Mouse (Mus musculus) left cerebral cortex, postnatal 36 days (tissue): ENCODE measurements around the gene Adgrv1. TPM values are rescaled to one million over a fixed set of nuclear protein-coding genes. Genes with fewer than 3 reads are reported as not detected.
A peak's percentile ranks its signal among the peaks of the same experiment; 100 is the strongest.
"Not testable (repeated sequence)": the region's sequence is repeated elsewhere in the genome, so short reads cannot be mapped to it uniquely, and the experiment has no call there.

ENCODE experiments used
- DNase-seq, 2 experiments: peaks; one replicate each; pipeline ENCODE4 v3.0.0; 2021 to 2022; ENCODE audit warnings: low spot score in 2 of 2, mixed read lengths in 1 of 2
- intact Hi-C: fragments of 180-260 bp; cut with DNase I; formaldehyde crosslinking; loops from one replicate; pipeline ENCODE4 v1.15.1; 2025
- total RNA-seq, 2 experiments: library from RNA; stranded (reverse); gene quantifications; 2 replicates each; pipeline ENCODE4 v1.2.3; 2021

The Adgrv1 gene
- 1 to 10 TPM; 1.4 to 1.6 TPM for total RNA-seq

DNA sequence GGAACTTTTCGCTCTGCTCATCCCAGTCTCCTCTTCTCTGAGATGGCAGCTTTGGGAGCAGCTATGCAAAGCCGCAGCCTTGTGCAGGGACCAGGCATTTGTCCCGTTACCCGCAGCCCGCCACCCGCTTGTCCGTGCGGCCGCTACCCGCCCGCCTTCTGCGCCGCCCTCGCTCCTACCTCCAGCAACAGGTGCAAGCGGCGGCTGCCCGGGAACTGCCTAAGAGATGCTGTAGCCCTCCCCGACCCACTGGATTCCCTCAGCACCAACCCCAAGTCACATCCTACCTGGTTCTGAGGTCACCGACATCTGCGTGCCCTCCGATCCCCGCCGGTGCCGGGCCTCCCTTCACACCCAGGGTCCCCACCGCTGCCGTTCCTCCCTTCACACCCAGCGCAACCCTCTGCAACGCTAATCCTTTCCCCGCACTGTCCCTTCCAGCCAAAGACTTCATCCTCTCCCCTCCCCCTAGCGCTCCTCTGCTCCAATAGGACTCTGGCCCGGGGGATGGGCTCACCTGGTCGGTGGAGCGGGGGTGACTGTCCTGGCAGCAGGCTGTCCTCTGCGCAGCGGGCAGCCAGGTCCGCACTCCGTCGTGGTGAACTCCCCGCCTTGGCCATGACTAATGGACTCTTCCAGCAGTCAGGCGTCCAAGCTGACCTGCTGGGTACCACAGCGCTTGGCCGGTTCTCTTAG, at the start of gene Adgrv1:
Adgrv1 (minus strand) TSS at position 435 of the 696 bp plus-strand sequence.
- intact Hi-C loops: no loop called here
- peak; percentile 17 to 21 for DNase-seq

DNA sequence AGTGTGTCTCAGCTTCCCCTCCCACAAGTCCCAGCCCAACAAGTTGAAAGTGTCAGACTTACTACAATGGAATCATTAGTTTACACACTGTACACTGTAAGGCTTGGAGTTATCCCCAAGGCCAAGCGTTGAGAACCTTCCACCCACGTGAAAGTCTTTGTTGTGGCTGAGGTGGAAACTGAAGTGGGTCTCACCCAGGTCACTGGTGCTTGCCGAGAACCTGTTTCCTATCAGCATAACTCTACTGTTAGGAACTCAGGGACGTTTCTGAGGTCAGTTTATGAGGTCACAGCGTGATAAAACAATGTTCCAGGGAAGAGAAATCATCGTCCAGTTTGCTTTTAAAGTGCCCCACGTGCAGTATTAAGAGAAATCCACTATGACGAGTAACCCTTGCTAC, 42.4 kb upstream of the Adgrv1 start:
- intact Hi-C loops: no loop called here
- DNase-seq: no peak

DNA sequence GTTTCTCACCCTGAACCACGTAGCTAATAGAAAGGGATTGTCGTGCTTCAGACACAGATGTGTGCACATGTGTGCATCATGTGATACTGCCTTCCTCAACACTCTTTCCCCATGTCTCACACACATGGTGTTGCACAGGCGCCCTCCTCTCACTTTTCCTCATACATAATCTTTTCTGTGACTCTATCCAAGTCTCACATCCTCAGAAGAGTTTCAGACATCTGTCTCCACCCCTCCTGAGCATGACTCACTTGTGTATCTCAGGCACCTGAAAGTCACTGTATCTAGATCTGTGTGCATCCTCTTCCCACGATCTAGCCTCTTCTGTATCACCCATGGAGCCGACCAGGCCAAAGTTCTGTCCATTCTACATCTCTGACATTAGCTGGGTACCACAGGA, 34.8 kb upstream of the Adgrv1 start:
- intact Hi-C loops: no loop called here
- no peak for DNase-seq

DNA sequence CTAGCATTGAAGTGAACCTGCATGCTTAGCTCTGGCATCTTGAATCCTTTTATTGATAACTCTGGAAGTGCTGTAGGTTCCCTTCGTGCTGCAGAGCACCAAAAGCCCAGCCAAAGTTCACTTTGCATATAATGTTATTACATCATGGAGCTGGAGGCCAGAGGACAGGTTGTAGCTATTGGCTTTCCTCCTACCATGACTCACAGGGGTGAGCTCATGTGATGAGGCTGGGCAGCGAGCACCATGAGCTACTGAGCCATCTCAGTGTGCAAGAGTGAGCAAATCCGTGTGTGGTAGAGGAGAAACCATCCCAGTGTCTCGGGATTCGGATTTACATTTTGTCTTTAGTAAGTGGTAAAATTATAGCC, 31.4 kb upstream of the Adgrv1 start:
- DNase-seq: no peak
- intact Hi-C loops: no loop called here

DNA sequence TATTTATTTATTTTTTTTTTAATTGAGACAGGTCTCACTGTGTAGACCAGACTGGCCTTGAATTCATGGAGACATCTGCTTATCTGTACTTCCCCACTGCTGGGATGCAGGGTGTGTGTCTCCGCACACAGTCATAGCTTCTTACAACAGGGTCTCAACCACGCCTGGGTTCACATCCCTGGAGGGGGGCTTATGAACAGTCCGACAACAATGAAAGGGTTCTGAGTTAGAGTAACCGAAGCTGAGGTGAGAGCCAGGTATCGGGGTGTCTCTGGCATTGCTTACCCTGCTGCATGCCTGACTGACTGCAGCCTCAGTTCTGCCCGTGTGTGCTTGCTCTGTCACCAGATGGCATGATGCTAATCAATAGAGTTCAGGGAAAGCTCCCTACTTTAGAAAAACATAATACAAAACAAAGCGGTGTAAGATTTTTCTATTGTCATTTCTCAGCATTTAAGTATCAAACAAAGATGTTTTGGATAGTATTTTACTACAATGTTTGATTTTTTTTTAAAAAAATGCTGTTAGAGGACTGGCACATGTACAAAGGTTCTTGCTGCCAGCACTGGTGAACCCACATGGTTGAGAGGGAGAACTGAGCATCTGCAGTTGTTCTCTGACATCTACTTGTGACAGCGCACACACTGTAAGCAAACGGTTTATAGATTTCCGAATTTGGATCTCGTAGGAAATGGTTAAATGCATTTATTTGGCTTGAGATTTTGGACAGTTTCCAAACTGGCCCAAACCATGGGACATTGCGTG, 30.8 kb upstream of the Adgrv1 start:
- intact Hi-C loops: no loop called here

DNA sequence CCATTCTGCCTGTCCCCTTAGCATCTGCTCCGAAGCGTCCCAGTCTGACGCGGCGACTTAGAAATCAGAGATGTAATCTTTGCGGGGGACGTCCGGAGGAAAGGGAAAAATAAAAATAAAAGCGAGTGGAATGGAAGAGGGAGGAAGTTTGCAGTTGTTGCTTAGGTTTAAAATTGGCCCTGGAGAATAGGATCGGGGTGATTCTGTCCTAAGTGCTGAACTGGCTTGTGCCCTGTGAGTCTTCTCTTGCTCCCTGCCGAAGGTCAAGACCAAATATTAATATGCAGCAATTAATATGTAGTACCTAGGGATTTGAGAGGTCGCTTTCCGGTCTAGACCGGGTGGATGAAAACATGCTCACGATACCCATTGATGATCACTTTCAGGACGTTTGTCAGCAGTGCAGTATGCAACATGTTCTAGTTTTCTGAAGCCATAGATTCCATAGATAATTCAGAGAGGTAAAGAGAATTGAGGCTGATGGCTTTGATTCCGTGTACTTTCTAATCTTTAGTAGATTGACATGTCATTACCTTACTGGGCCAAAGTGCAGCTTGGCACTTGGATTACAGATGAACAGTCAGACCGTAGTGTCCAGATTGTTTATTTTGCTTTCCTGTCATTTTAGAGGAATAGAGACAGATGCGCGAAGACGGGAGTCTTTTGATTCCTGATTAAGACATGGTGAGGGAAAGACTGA, 25.2 kb upstream of the Adgrv1 start:
- DNase-seq: no peak
- intact Hi-C loops: loop anchor here (1.0 to 5.0 kb wide), 3 partner anchors 53 to 776 kb away; partner anchors contain the start of genes Arrdc3, Mblac2 and Polr3g

More for the DNA sequence above, 30.8 kb upstream of the Adgrv1 start:
- no peak for DNase-seq

DNA sequence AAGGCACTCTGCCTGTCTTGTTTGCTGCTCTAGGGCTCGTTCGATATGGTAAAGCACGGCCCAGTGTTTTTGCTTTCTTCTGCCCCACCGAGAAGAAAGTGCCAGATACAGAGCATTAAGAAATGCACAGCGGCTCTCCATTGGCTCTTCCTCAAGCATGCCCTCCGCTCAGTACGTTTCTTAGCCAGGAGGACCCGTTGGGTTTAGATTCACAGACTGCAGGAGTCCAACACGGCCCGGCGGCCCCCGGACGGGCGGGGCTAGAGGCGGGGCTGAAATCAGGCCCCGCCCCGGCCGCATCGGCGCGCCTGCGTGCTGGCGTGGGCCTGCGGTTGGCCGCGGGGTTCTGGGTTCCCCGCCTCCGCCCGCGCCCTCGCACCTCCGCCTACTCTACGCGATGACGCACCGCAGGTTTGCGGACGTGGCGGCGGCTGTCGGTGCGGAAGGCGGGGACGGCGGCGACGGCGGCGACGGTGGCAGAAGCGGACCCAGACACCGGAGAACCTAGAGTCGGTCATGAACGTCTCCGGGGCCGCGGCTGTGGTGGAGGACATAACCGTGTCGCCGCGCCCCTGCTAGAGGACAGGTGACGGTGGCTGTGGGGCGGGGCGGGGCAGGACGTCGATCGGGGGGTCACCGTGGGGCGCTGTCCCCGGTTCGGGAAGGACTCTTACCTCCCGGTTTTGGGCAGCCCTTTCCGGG, 24.5 kb upstream of the Adgrv1 start, which contains the start of gene Lysmd3:
Lysmd3 (plus strand) TSS at position 313 of the 702 bp plus-strand sequence.
- DNase-seq: peak; percentile 93 to 95
- intact Hi-C loops: loop anchor here (1.0 to 5.0 kb wide), 3 partner anchors 54 to 775 kb away; partner anchors contain the start of genes Arrdc3, Mblac2 and Polr3g

DNA sequence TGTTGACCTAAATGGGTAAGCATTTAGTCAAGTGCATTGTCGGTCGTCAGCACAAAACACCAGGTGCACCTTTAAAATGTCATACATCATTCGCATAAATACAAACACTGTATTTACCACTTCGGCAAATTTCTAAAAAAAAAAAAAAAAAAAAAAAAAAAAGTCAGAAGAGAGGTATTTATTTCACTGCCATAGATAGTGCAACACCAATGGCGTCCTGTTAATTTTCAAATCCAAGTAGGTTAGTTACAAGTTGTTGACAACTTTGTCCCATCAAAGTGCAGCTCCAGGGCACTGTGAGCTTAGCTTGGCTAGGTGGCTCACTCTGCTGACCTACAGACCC, 24.0 kb upstream of the Adgrv1 start:
- no peak for DNase-seq
- intact Hi-C loops: loop anchor here (5.0 kb wide), 2 partner anchors 95 to 775 kb away; partner anchors contain the start of gene Arrdc3

DNA sequence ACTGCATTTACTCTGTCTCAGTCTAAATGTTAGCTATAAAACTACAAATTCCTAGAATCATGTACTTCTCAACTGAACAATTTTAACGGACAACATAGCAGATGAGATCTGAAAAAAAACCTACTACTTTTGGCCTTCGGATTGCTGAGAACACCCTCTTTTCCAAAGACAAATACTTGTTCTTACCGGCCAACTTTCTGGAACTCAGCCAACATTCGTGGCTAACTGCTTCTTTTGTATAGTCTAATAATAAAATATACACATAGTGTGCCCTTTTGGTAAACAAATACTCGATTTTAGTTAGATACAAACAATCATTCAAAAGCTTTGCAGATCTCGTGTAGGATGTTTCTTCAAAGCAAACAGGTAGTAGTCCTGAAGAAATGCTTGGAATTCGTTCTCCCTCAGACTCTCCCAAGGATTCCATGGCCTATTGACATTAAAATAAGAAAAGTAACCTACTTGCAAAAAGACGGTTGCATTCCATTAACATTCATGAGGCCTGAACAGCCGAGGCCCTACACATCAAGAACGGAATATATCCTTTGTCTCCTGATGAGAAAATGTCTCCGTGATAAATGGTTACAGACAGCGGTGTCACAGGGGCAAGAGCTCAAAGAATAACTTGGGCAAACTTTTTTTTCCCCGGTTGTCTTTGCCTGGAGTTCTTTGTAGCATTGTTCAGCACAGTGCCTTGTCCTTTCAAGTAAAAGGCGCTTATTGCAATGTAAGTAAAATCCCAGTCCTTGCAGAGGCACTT, 23.3 kb upstream of the Adgrv1 start:
- intact Hi-C loops: loop anchor here (5.0 kb wide), 2 partner anchors 96 to 774 kb away; partner anchors contain the start of gene Arrdc3
- DNase-seq: no peak

DNA sequence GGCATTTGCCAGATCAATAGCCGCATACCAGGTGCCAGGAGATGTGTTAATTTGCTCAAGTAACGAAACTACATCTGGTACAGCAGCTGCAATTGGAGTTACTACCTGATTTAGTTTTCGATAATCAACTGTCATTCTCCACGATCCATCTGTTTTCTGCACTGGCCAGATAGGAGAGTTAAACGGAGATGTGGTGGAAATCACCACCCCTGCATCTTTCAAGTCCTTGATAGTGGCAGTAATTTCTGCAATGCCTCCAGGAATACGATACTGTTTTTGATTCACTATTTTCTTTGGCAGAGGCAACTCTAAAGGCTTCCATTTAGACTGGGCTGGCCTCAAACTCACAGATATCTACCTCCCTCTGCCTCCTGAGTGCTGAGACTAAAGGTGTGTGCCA, 17.4 kb upstream of the Adgrv1 start:
- intact Hi-C loops: not testable (repeated sequence)

DNA sequence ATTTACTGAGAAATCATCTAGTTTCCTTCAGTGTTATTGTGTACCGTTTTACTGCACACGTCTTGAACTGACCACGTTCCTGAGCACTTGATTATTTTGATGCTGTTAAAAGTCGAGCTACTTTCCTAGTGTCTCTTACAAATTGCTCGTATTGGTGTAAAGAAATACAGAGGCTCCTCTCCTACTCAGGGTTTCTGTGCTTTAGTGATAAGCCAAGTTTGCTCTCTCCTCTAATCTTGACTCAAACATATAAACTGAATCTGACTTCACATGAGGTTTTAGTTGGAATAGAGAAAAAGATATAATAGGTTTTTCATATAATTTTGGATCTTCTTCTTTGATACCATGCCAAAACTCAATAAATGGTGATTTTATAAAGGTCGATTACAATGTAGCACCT, 13.4 kb upstream of the Adgrv1 start:
- intact Hi-C loops: no loop called here
- DNase-seq: no peak

More for the DNA sequence above, 17.4 kb upstream of the Adgrv1 start:
- DNase-seq: not testable (repeated sequence)

DNA sequence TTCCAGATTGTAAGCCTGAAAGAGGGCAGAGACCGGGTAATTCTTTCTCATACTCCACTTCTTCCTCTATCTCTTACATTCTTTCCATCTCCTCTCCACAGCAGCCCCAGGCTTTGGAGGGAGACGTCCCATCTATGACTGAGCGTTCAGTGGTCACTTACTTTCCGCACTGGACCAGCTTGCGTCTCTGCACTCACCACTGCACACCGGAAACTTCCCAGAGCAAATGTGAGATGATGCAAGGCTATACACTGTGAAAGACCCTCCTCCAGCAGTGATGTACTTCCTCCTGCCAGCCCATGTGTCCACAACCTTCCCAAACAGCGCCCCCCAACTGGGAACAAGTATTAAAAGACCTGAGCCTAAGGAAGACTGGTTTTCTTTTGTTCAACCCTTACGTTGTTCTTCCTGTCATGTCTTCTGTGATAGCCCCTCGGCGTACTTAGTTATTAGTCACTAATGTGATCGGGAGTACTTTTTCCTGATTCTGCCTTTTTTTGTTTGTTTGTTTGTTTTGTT, 11.2 kb upstream of the Adgrv1 start:
- DNase-seq: no peak
- intact Hi-C loops: no loop called here

DNA sequence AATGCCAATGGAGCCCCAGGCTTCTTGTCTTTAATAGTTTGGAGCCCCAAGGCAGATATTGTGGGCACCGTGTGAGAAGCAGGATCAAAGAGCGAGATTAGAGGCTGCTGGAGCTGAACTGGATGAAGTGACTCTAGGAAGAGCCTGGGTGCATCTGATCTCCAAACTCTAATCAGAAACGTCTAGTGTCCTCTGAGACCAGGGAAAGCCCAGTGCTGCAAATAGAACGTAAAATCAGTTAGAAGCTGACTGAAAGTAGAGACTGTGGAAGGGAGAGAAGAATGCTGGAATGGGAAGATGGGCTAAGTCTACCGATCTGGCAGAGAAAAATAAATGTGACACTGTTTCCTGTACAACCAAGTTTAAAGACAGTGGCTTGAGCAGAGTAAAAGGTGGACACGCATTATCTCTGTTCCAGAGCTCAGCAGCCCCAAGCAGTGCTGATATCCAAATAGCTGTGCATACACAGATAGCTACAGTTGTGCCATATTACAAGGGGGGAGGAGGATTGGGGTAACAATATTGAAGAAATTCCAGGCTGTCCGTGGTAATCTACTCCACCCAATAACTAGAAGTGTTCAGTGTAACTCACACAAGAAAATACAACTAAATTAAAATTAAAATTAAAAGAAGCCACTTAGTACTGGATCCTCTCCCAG, 9.7 kb upstream of the Adgrv1 start:
- intact Hi-C loops: no loop called here
- DNase-seq: no peak

DNA sequence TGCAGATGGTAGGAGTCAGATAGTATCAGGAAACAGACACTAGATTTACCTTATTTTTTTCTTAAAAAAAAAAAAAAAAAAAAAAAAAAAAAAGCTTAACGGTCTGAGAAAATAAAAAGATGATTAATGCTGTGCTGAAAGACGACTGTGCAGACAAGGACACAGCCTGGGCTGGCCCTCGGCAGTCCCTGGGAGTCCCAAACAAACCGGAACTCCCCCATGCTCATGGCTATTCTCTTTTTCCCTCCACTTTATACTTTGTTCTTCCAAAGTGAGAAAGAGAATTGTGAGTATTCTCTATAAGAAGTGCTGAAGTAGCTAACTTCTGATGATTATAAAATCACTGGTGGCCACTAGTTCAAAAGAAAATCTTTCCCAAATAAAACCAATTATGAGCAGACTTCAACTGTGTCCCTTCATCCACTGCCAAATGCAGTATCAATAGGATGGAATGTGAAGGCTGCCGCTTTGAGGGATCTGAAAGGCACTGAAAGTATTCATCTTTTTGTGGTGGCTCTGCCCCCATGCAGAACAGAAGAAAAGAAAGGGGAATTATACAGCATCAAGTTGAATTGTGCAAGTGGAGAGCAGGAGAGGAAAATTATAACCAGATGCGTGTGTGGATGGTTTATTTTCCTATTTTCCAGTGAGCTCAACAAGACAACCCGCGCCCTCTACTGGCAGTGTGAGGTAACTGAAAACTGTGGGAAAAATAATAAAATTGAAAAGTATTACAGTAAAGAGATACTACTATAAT, 8.5 kb upstream of the Adgrv1 start:
- peak in 1 of 2 experiments; percentile 23 for DNase-seq
- intact Hi-C loops: loop anchor here (2.0 kb wide), 1 partner anchor 201 kb away; no protein-coding TSS in a partner anchor

DNA sequence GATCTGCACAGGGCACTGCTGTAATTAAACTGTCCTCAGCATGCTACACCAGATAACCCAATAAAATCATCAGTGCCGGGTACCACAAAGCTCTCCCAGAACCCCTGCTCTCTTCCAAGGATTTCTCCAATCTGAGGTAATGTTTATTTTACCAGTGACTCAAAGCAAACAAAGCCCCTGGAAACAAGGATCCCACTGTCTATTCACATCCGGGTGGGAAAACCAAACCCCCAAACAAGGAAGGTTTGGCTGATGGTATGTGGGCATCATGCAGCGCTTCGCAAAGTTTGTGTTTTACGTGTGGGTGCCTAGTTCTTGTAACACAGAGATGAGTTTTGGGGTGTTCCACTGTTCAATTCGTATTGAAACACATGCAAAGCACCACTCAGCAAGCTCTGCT, 7.9 kb upstream of the Adgrv1 start:
- DNase-seq: no peak
- intact Hi-C loops: loop anchor here (2.0 kb wide), 1 partner anchor 200 kb away; no protein-coding TSS in a partner anchor

DNA sequence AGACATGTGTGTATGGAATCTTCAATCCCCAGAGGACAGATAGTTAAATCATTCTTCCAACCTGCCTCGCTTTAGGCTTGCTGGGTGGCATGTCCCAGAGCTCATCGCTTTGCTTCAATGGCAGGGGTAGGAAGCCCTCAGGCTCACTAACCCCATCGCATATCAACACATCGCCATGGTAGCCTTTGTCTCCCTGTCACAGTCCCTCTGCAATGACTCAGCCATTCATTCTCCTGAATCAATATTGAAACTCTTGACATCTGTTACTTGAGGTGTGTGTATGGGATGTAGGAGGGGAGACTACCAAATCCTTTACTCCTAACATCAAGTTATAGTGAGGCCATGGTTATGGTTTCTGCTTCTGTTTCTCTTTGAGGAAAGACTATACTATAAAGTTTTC, 6.7 kb upstream of the Adgrv1 start:
- intact Hi-C loops: loop anchor here (2.0 kb wide), 1 partner anchor 199 kb away; no protein-coding TSS in a partner anchor

DNA sequence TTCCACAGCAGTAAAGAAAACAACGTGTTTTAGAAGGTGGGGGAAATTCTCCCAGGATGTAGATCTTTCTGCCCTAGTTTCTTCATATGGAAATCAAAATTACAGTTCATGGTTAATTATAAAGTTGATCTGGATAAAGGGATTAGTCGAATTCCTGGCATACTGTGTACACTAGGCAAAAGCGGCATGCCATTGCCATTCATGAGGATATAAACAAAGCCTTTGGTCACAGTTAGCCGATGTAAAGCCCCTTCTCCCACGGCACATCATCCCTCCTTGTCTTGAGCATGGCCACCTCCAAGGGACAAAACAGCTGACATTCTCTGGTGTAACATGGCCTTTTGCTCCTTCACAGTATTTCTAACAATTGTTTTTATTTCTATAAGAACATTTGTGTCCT, 2.4 kb downstream of the Adgrv1 start:
- intact Hi-C loops: no loop called here
- DNase-seq: no peak

More for the DNA sequence above, 6.7 kb upstream of the Adgrv1 start:
- DNase-seq: no peak
